ENCODE assay signal across 8 mouse cellular contexts in the genomic region with DNA sequence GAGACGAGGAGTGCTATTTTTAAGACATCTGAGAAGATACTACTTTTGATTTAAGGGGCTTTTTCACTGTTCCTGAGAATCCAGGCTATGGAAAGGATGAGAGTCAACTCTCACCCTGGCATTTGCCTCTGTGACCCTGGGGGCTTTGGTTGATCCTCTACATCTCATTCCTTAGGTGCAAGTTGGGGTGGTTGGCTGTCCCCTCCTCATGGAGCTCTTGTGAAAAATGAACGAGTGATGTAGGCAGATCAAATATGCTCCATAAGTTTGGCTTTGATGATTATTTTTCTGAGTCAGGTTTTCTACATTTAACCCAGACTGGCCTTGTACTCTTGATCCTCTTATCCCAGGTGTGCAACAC. TPM values are rescaled to one million over a fixed set of nuclear protein-coding genes. Genes with fewer than 3 reads are reported as not detected.
DNase-seq lines count a peak whose midpoint lies in the region; ATAC-seq lines count a peak whose summit lies in the region.

No protein-coding gene starts in this region.

- DNase-seq in kidney, adult 8-10 months = no peak
- no peak for DNase-seq in midbrain, embryonic 14.5 days
- DNase-seq in adrenal gland, adult 18-20 months (ENCODE audit: low spot score in 2 of 2) = no peak
- DNase-seq in cerebellum, postnatal 10 days = no peak
- DNase-seq in kidney, postnatal 4 days = no peak

- H3K4me1 ChIP-seq in kidney, embryonic 14.5 days (ENCODE audit: control insufficient read depth, insufficient read depth, low read length) = peaks cover 6% of the 10 kb centered on the region; the same call in 1 of the 2 replicates
- peaks cover 11% of the 10 kb centered on the region for H3K4me1 ChIP-seq in hindbrain, embryonic 15.5 days (replicated peaks)
- peaks cover 8% of the 10 kb centered on the region for H3K4me1 ChIP-seq in midbrain, embryonic 14.5 days (ENCODE audit: control insufficient read depth, insufficient read depth, low read length)

- H3K36me3 ChIP-seq in kidney, embryonic 14.5 days (ENCODE audit: control insufficient read depth, insufficient read depth, low read length) = peaks cover 7% of the 10 kb centered on the region
- no peaks in the 10 kb centered on the region for H3K36me3 ChIP-seq in hindbrain, embryonic 15.5 days
- no peaks in the 10 kb centered on the region for H3K36me3 ChIP-seq in midbrain, embryonic 14.5 days (ENCODE audit: control insufficient read depth, insufficient read depth, low read length)

- 7% methylated on average over 2 of the region's 2 CpGs for WGBS in kidney, embryonic 14.5 days
- WGBS in hindbrain, embryonic 15.5 days = 9% methylated on average over 2 of the region's 2 CpGs
- 12% methylated on average over 2 of the region's 2 CpGs for WGBS in midbrain, embryonic 14.5 days

- no peaks in the 10 kb centered on the region for H3K27me3 ChIP-seq in kidney, embryonic 14.5 days (ENCODE audit: control insufficient read depth, insufficient read depth, low read length)
- no peaks in the 10 kb centered on the region for H3K27me3 ChIP-seq in hindbrain, embryonic 15.5 days
- H3K27me3 ChIP-seq in midbrain, embryonic 14.5 days (ENCODE audit: control insufficient read depth, insufficient read depth, low read length) = no peaks in the 10 kb centered on the region

- peak overlapping the region; percentile 64; the same call in 1 of the 2 replicates for H3K9ac ChIP-seq in kidney, embryonic 14.5 days (ENCODE audit: low read depth, low read length)
- peak overlapping the region; percentile 62 for H3K9ac ChIP-seq in hindbrain, embryonic 15.5 days
- H3K9ac ChIP-seq in midbrain, embryonic 14.5 days (replicated peaks; ENCODE audit: low read length) = peak overlapping the region; percentile 62; the same call in 1 of the 2 replicates

- no peak overlapping the region for H3K27ac ChIP-seq in kidney, embryonic 14.5 days (ENCODE audit: low read depth, low read length)
- H3K27ac ChIP-seq in hindbrain, embryonic 15.5 days (replicated peaks) = peak overlapping the region; percentile 86
- peak overlapping the region; percentile 79 for H3K27ac ChIP-seq in midbrain, embryonic 14.5 days (replicated peaks; ENCODE audit: low read depth, low read length)

- peak overlapping the region; percentile 55 for H3K4me3 ChIP-seq in kidney, embryonic 14.5 days (ENCODE audit: low read length)
- H3K4me3 ChIP-seq in hindbrain, embryonic 15.5 days = peak overlapping the region; percentile 58
- H3K4me3 ChIP-seq in midbrain, embryonic 14.5 days (replicated peaks; ENCODE audit: low read depth, low read length) = peak overlapping the region; percentile 59

- peak overlapping the region; percentile 56 for H3K4me2 ChIP-seq in kidney, embryonic 14.5 days (replicated peaks; ENCODE audit: low read depth, low read length)
- peak overlapping the region; percentile 67 for H3K4me2 ChIP-seq in hindbrain, embryonic 15.5 days
- peak overlapping the region; percentile 77 for H3K4me2 ChIP-seq in midbrain, embryonic 14.5 days (ENCODE audit: low read length)

- peak; percentile 26; the same call in 1 of the 2 replicates for ATAC-seq in kidney, embryonic 14.5 days (ENCODE audit: low FRiP score, low TSS enrichment)
- ATAC-seq in common myeloid progenitor, adult 5-6 weeks (replicated peaks; ENCODE audit: low read depth, poor library complexity, severe bottlenecking) = 0 out of 2 replicates have a peak, but pooled peaks have one; percentile 2
- ATAC-seq in hindbrain, embryonic 15.5 days (ENCODE audit: low FRiP score, low read depth) = no peak; the same call in 1 of the 2 replicates
- no peak; the same call in 1 of the 2 replicates for ATAC-seq in midbrain, embryonic 14.5 days (ENCODE audit: low FRiP score, low TSS enrichment)

- no peaks in the 10 kb centered on the region for H3K9me3 ChIP-seq in kidney, embryonic 14.5 days (ENCODE audit: control insufficient read depth, low read length)
- no peaks in the 10 kb centered on the region for H3K9me3 ChIP-seq in hindbrain, embryonic 15.5 days
- H3K9me3 ChIP-seq in midbrain, embryonic 14.5 days (ENCODE audit: control insufficient read depth, low read length) = no peaks in the 10 kb centered on the region

RNA-seq across cellular contexts. Expression of gene Ccnq, which starts 0.3 kb away (rescaled TPM):
- polyA plus RNA-seq in kidney, embryonic 14.5 days (2014; fragmentation: Nextera tagmentation; extraction: Ambion mirVana) = 47.8 and 50.8 TPM in 2 replicates
- total RNA-seq in common myeloid progenitor, adult 5-6 weeks (2017) = 31.2 and 31.9 TPM in 2 replicates
- polyA plus RNA-seq in hindbrain, embryonic 15.5 days (2015; fragmentation: Nextera tagmentation; extraction: Ambion mirVana) = 28.0 and 28.4 TPM in 2 replicates
- polyA plus RNA-seq in midbrain, embryonic 14.5 days (2014; fragmentation: Nextera tagmentation; extraction: Ambion mirVana) = 34.9 and 35.2 TPM in 2 replicates
- total RNA-seq in adrenal gland, adult 18-20 months (2021) = 10 to 100 TPM; 35.8 to 45.9 TPM

RNA-seq across cellular contexts. Expression of gene Nlk, which starts 54.6 kb away (rescaled TPM):
- polyA plus RNA-seq in kidney, embryonic 14.5 days (2014; fragmentation: Nextera tagmentation; extraction: Ambion mirVana) = 18.3 and 23.3 TPM in 2 replicates
- 23.5 and 36.4 TPM in 2 replicates for total RNA-seq in common myeloid progenitor, adult 5-6 weeks (2017)
- 22.4 and 24.0 TPM in 2 replicates for polyA plus RNA-seq in hindbrain, embryonic 15.5 days (2015; fragmentation: Nextera tagmentation; extraction: Ambion mirVana)
- 30.0 and 35.7 TPM in 2 replicates for polyA plus RNA-seq in midbrain, embryonic 14.5 days (2014; fragmentation: Nextera tagmentation; extraction: Ambion mirVana)
- total RNA-seq in adrenal gland, adult 18-20 months (2021) = 10 to 100 TPM; 39.0 to 84.5 TPM

Comparison
In these comparisons a context has a peak if more than half of its experiments do, and no peak if none do; other contexts are left out.
1. ATAC-seq: peak in kidney, embryonic 14.5 days (single experiment) and common myeloid progenitor, adult 5-6 weeks (single experiment); none in hindbrain, embryonic 15.5 days (single experiment) and midbrain, embryonic 14.5 days (single experiment).
2. Peak in every context shown above with its lines, with median percentiles within 50 percentile points of each other: H3K4me2 ChIP-seq, H3K4me3 ChIP-seq and H3K9ac ChIP-seq.